Mouse (Mus musculus): ENCODE data around the gene Mrpl42.

The Mrpl42 gene

DNA sequence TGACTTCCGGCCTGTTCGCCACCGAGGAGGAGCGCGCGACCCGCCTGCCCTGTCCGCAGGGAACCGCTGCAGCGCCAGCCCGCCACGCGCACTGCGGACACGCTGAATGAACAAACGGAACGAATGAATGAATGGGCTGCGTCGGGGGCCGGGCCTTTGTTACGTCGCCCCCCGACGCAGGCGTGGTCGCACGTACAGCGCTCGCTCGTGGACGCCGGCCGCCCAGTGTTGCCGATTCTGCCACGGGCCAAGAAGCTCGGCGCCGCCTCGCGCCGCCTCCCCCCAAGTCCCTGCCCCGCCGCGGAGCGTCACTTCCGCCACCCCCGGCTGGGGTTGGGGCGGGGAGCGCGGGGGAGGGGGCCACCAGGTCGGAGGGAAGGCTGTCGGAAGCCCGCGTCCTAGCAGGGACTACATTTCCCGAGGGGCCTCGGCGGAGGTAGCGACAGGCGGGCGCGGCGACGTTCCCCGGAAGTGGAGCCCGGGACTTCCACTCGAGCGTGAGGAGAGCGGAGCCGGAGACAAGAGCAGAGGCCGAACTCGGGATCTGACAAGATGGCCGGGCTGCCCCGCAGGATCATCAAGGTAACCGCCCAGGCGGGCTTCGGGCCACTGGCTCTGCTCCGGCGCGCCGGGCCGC, 13.0 kb upstream of the Mrpl42 start, which contains the start of gene Ube2n:
Gene Ube2n (plus strand): TSS at position 490 of the 637 bp plus-strand sequence.
- DNase-seq = peak; percentile 99 to 100

DNA sequence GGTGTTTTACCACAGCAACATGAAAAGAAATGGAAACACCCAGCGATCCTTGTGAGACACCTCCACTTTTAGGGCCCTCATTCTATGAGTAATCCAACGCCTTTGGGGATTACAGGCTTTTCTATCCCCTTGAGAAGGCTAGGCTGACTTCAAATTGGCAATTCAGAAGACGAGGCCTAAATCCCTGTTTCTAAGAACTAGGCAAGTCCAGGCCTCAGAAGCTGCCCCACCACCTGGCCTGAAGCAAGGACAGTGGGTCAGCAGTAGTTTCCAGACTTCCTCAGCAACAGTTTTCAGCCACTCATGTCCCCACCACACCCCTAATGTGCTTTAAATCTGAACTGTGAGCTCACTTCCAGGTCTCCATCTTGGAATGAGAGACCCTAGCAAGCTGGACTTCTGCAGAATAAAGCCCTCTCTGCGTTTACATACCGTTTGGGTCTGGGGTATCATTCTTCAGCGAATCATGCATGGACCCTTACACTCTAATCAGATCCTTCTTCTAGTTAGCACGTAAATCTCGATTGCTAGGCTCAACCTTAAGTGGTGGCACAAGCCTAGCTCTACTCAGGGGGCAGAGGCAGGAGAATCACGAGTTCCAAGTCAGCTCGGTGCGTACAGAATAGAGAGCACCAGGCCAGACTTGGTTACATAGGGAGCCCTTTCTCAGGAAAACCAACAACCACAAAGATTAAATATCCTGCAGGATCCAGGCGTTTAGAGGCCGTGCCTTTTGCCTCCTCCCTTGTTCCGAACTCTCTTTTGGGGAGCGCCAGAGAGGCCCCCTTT, 12.2 kb upstream of the Mrpl42 start:
- peak in 1 of 2 experiments; percentile 11 for DNase-seq

DNA sequence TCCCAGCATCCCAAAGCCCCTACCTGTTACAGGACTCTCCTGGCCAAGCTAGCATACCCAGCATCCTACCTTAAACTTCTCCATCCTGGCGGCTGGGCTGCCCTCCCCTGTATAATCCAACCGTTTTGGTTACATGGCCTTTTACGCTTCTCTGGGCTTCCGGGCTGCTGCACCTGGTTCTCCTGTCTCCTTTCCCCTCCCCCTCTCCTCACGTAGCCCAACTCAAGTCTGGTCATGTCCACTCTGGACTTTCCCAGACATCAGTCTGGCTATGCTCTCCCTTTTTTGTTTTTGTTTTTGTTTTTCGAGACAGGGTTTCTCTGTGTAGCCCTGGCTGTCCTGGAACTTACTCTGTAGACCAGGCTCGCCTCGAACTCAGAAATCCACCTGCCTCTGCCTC, 10.9 kb upstream of the Mrpl42 start:
- no peak for DNase-seq

DNA sequence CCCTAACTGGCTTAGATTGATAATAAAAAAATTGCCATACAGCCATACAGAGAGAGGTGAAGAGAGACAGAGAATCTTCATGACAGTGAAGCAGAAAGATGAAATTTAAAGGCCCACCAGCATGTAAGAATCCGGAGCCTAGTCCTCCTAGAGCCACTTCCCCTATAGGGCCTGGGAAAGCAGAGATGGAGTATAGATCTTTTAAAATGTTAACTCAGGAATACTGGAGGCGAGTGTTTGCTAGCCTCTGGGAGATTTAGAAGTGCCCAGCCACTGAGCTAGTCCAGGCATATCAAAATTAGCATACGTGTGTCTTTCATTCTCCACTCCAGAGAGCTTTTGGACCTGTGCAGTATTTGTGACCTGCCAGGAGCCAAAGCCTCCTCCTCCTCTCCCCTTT, 7.5 kb upstream of the Mrpl42 start:
- no peak for DNase-seq

DNA sequence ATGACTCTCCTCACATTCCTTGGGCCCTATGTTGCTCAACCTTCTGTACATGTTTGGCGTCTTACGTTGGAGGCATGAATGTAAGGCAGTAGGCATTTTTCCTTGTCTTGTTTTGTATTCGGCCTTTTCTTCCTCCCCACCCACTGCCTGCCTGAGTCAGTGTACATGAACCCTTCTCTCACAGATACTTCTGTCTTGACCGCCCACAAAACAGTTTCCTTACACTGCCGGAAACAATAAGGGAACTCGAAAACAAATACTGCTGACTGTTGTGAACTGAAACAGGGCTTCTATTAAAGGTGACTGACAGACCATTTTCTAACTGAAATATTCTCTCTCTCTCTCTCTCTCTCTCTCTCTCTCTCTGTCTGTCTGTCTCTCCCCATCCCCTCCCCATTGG, 7.1 kb upstream of the Mrpl42 start:
- no peak for DNase-seq

DNA sequence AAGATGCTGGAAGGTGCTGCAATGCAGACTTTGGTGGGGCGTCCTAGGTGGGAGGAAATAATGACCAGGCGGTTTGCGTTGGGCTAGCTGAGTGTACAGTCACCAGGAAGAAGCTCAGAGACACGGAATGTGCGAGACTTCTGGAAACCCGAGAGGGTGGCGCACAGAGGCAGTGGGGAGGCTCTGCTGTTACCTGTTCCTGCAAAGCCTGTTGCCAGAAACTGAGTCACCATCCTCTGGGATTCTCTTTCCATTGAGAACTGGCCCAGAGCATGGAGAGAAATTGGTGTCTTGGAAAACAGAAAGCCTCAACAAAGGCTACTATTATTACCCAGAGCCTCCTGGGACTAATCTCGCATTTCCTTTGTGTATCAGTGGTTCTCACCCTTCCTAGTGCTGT, 6.4 kb upstream of the Mrpl42 start:
- no peak for DNase-seq

DNA sequence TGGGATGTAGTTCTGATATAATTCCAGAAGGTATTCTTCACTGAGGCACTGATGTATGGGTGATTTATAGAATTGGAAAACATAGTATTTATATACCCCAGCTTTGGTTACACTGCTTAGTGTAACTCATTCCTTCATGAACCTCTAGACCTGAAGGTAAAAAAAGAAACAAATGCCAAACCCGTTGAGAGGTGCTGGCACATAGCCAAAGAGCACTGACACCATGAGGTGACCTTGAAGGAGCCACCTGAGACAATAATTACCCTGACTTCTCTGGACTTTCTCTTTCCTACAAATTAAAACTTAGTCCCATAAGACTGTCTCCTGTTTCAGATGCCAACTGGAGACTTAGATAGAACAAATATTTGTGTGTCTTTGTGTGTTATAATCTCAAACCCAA, 2.6 kb upstream of the Mrpl42 start:
- DNase-seq = no peak

DNA sequence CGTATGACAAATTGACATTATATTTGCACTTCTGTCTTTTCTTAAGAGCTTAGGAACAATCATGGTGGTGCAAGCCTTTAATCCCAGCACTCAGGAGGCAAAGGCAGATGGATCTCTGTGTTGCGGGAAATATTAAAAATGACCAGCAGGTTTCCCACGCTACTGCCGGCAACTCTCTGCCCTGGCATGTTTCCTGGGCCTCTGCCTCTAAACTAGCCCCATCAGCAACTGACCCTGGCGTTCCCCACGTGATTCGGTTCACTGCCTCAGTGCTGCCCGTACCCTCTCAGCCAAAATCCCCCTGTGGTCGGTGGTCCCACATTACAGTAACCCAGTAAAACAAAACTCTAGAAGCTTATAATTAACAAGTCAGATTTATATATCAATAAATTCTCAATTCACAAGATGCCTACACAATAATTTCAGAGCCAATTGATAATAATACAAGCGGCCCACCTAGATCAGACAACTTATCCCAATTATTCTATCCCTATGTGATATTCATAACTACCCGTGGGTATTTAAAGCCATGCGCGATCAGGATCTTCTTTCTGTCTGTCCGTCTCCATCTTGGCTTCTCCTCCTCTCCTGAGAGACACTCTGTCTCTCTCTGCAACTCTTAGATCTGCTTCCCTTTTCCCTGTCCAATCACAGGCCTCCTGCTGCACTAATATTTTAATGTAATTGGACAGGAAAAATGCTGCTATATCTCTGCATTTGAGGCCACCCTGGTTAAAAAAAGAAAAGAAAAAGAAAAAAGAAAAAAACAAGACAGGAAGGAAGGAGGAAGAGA, 1.9 kb upstream of the Mrpl42 start:
- DNase-seq = no peak

DNA sequence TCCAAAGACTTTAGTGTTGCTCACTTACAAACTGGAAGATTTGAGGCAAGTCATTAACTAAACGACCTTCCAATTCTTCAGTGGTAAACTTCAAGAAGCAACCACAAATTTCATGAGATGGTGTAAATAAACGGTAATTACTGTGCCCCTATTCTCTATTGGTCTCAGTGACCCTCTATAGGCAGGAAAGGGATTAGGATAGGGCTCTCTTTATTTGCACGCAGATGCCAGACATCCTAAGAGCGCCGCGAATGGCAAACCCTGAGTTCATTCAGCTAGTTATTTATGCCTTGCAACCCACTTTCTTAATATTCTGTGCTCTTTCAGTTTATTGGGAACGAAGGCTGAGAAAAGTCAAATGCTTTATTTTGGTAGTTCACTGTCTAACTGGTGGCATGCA, 707 bp downstream of the Mrpl42 start:
- no peak for DNase-seq

DNA sequence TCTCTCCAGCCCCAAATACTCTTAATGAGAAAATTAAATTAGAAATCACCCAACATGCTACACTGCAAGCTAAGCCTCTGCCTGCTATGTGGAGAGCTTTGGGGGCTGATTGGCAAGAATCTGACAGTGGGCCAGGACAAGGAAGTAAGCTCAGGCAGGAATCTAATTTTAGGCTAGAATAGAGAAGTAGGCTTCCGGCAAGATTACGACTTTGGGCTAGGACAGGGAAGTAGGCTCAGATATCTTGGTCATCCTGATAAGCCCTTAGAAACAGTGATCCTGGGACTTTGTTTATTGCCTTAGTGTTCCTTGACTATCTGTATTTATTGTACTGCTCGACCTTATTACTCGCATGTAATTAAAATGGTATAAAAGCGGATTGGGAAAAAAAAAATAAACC, 7.5 kb downstream of the Mrpl42 start:
- DNase-seq = no peak

DNA sequence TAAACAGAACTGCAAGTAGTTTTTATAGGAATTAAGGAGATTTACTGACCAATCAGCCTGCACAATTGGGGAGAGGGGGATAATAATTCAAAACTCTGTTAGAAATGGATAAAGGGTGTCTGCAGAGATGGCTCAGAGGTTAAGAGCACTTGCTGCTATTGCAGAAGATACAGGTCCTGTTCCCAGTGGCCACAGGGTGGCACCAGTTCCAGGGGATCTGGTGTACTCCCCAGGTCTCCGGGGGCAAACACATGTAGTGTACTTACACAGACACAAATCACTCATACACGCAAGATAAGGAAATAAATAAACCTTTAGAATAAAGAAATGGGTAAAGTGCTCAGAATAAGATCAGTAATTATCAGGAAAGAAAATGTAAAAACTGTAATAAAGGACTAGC, 12.1 kb downstream of the Mrpl42 start:
- peak; percentile 34 to 56 for DNase-seq

DNA sequence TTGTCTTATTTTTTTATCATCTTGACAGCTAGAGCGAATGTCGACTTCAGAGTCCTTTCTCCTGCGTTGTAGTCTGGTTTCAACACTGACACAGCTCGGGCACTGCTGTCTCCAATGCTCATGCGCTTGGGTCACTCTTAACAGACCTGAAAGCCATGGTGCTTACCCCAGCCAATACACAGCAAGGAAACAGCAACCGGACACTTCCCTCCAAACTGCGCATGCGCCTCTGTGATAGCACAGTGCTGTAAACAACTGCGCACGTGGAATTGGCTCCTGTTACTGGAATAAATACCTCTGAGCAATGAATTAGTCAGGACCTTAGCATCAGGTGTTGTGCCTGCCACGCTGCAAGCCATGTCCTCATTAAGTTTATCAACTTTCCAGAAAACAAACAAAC, 24.2 kb downstream of the Mrpl42 start:
- no peak for DNase-seq

DNA sequence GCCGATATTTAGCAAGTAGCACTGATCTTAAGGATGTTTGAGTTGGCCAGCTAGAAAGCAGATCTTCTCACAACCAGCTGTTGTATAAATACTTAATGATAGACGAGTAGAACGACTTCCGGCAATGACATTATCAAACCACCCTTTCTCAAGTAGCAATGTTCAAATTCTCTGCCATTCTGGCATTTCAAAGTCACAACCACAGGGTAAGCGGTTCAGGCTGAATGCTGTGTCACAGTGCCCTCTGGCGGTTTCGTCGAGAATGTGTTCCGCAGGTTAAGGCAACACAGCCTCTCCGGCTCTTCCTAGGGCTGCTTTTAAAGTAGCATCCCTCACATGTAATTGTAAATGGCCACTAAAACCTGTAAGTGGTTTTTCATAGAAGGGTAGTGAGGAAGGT, 25.8 kb downstream of the Mrpl42 start:
- DNase-seq = peak; percentile 94 to 95

DNA sequence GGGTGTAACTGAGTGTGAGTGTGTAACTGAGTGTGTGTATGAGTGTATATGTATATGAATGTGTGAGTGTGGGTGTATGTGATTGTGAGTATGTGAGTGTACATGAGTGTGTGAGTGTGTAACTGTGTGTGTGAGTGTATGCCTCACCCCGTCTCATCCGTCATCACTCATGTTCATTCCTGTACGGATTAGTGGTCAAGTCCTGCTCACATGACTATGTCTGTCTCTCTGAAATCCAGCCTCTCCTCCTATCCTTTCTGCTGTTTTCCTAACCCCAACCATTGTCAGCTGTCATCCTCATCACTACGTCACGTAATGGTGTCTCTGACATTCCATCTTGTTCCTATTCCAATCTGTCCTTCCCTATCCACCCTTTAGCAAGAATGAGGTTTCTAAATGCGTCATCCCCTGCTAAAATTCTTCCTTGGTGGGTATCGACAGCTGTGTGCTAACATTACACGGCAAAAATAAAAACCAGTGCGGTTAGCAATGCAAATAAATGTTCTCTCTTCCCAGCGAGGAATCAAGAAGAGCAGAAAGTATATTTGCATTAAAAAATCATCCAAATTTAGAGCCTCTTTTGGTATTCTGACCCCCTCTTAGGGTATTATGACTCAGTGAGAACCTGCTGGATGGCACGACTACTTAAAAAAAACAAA, 29.7 kb downstream of the Mrpl42 start:
- DNase-seq = no peak

DNA sequence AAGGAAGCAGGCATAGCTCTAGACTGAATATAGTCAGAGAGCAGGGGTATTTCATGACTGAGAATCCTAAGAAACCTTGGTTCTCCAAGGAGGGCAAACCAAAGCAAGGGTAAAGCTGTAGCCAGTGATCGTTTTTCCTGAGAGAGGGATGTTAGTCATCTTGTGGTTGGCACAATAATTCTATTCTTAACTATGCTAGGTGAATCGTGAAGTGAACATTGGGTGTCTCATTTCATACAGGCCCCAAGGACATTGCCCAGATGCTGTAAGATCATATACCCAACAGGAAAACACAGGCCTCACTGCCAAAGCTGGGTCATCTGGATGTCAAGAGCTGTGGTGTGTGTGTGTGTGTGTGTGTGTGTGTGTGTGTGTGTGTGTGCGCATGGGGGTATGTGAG, 30.6 kb downstream of the Mrpl42 start:
- no peak for DNase-seq

DNA sequence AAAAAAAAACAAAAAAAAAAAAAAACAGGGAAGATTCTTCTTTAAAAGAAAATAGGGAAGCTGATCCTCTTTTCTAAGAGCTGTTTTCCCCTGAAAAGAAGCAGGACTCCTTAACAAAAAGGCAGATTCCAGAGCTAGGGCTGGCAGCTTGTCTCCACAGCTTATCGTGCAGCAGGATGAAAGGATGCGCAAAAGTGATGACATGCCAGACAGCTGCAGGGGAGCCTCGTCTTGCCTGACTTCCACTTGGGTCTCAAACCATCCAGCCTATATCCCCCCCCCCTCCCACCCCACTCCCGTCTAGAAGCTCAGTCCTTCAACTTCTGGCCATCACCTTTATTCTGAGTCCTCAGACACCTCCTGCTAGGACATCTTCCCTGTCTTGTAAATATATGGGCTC, 32.8 kb downstream of the Mrpl42 start:
- DNase-seq = no peak

DNA sequence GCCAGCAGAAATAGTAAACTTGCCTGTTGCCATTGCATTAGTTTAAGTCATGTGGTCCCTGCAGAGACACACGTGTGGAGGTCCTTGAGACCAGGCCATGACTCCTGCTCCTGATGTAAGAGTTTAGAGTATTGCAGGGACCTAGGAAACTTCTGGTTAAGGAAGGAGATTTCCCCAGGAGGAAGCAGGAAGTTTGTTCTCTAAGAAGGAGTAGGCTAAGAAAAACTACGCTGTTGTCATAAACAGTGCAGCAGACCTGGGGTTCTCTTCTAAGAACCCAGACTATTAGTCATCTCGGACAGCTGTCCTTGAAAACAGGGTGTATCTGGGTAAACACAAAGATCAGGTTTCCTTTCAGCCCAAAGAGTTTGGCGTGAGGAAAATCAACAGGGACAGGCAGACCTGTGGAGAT, 36.2 kb downstream of the Mrpl42 start:
- DNase-seq = no peak

DNA sequence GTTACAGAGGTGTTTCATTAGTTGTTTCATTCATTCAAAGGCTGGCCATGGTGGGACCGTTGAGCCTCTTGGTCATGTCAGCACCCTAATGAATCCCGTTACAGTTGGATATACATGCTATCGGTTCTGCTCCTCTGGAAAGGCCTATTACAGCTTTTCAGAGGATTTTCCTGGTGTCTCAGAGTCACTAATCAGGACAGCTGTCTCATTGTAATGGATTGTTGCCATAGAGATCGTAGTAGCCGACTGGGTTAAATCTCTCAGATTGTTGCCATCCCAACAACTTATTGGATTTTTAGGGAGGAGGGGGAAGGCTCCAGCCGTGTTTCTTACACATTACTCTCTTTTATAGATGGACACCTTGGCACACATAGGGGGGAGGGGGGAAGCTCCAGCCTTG, 37.2 kb downstream of the Mrpl42 start:
- DNase-seq = no peak

DNA sequence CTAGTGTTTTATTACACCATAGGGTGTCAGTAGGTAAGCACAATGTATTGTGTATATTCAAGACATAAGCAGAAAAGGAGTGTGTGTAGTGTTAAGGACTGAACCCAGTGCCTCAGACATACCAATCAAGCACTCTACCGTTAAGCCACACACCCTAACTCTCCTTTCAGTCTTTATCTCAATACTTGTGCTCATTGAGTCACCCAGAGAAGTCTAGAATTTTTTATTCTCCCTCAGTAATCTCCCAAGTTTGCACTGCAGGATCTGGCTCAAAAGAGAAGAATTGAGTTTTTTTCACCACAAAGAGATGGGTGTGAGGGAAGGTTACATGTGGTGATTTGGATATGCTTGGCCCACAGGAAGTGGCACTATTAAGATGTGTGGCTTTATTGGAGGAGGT, 39.5 kb downstream of the Mrpl42 start:
- DNase-seq = no peak

DNA sequence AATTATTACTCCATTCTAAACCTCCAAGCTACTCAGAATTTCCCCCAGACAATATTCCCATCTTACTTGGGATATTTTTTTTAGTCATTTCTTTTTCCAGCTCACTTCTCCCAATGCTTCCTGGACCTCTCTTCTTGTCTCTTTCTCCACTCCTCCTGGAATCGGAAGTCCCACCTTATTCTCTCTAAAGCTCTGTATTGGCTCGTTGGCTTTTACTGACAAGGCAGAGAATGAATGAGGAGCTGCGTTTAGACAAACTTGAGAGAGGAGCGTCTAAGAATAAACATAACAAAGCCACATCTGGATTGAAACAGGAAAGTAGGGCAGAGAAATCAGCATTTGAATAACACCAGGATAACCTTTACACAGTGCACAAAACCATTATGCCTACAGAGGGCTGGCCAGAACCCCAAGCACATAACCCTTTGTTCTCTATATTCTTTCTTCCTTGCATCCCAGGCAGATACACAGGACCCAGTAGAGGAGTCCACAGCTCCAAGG, 40.6 kb downstream of the Mrpl42 start:
- DNase-seq = no peak

DNA sequence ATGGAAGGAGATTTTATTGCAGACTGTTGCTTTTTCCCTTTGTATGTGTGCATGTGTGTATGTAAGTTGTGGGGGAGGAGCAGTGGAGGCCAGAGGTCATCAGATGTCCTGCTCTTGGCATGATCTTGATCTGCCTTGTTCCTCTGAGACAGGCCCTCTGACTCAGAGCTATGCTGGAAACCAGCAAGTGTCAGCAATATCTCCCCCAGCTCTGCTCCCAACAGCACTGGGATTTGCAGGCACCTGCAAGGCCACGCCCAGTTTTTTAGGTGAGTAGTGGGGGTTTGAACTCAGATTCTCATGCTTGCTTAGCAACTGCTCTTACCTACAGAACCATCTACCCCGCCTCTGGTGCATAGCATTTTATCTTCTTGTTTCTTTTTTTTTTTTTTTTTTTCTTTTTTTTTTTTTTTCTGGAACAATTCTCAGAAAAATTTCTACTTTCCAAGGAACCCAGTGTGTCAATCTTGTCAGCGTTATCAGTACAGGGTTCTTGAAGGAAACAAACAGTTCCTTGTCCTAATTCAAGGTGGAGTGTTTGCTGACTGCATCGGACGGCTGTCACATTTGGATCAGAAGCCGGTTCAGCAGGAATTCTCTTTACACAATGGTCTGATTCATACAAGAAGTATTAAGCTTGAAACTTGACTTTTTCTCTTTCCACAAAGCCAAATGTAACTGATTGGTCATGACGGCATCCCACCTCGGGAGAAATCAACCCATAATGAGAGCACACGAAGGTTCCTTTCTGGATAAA, 43.5 kb downstream of the Mrpl42 start:
- no peak for DNase-seq

DNA sequence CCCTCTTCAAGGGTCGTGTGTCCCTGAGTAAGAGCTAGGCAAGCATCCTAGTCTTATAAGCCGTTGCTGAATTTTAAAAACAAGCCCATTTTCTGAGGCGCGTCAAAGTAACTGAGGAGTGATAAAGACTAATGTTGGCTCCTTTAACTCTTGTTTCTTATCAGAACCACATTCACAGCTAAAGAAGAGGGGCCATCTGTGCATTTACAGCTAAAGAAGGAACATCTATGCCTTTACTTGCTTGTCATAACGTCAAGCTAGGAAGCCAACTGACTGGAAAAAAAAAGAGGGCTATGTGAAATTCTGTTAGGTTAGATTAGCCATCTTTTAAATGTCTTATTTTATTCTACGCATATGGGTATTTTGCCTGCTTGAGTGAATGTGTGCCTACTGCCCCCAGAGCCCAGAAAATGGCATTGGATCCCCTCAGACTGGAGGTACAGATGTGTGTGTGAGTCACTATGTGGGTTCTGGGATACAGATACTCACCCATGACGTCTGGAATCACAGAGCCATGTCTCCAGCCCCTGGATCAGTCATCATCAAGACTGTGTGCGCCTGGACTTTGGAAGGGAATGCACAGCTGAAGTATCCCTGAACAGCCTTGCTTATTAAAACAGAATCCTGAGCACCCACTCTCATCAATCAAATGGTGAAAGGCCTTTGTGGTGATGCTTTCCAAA, 44.2 kb downstream of the Mrpl42 start:
- no peak for DNase-seq
